Mouse (Mus musculus): Measurements from ENCODE around the gene Acvr1.

DNA sequence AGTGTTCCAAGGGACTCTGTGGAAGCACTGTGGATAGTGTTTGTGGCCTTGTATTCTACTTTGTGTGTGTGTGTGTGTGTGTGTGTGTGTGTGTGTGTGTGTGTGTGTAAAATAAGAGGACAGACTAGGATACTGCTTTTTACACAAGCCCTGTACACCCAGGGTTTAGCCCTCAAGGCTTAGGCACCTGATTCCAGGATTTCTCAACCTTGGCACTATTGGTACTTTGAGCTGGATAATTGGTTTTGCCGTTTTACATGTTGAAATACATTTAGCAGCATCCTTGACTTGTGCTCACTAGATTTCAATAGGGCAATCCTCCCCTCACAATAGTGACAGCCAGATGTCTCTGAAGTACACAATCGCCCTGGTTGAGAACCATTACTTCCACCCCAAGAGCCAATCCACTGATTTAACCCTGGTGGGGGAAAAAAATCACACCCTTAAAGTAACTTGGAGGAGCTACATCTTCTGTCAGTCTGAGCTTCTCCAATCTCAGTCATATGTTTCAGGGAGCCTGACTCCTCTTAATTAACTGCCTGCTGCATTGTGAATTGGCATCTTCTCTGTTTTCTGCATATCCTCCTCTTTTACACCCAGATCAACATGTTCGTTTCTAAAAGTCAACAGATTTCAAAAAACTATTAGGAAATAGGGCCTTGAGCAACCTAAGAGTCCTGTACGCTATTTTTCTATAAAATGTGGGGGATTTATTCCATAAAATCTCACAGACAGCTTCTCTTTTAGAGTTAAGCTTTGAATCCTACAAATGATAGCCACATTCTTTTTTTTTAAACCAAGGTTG, 2.1 kb upstream of the Acvr1 start:
- no peak for TF ChIP-seq CTCF (conservative IDR thresholded peaks at IDR 0.05; ENCODE audit: low read length)
- no peak for TF ChIP-seq POU5F1 (IDR thresholded peaks at IDR 0.05; ENCODE audit: borderline replicate concordance, low read length)
